Mouse (Mus musculus) Patski (cell line): ENCODE data around the gene Leng1. TPM values are rescaled to one million over a fixed set of nuclear protein-coding genes. Genes with fewer than 3 reads are reported as not detected.
A peak's percentile ranks its signal among the peaks of the same experiment; 100 is the strongest.

Experiments used
- ATAC-seq: fragments of 100-300 bp; one replicate; pipeline ENCODE4 v1.8.0; 2021
- CTCF ChIA-PET: fragments of 350-600 bp; sonication (Branson Sonifier 250); formaldehyde crosslinking; loops from one replicate; lab custom pipeline; 2022; ENCODE audit warnings: inconsistent platforms; lab: Charles Lee
- POLR2A ChIA-PET: fragments of 350-600 bp; sonication (Branson Sonifier 250); formaldehyde crosslinking; loops from one replicate; lab custom pipeline; 2022; ENCODE audit warnings: antibody characterized with exemption, inconsistent platforms; lab: Charles Lee
- DNase-seq: peaks from one replicate; pipeline ENCODE4 v3.0.0-alpha.2; 2011; ENCODE audit warnings: low read depth, low spot score
- H3K27me3 ChIP-seq: fragments of 371-371 bp; one replicate; pipeline ENCODE4 v1.5.1; 2021
- CTCF ChIP-seq: fragments of 100-300 bp; IDR thresholded peaks from one replicate; pipeline ENCODE4 v1.5.1; 2021
- in situ Hi-C: fragments of 300-500 bp; cut with MboI; formaldehyde crosslinking; loops from 3 replicates; pipeline ENCODE4 v1.11.1; 2018; ENCODE audit warnings: low pct_unique_long_range_greater_than_20kb, mixed read lengths
- polyA plus RNA-seq: library from polyadenylated mRNA; unstranded; gene quantifications from one replicate; pipeline ENCODE4 v1.2.3, GENCODE M21; 2021

Gene Leng1
- polyA plus RNA-seq, 1 experiment from 2014 or later: 18.5 TPM

GRCm38 (mm10) chr7:3692382-3692986 lies 26.8 kb upstream of the Leng1 start, which contains the start of gene Tsen34:
Gene Tsen34 (plus strand): TSS chr7:3692863.
- no peak for TF ChIP-seq CTCF
- DNase-seq (no peak), ATAC-seq (peak; percentile 0)
- H3K27me3 ChIP-seq: no peaks in the 10 kb centered on the region
- ChIA-PET POLR2A (interaction anchor here (0.6 to 2.2 kb wide), 3 partner anchors 14 to 735 kb away, joined by 3 to 11 read pairs (median 6); partner anchors contain the start of gene Cnot3), CTCF (interaction anchor here (0.9 to 1.5 kb wide), 2 partner anchors 10 to 23 kb away, joined by 3 to 4 read pairs; no protein-coding TSS in a partner anchor)
- in situ Hi-C loops: loop anchor here (5.0 to 10.0 kb wide), 3 partner anchors 40 to 442 kb away; partner anchors contain the start of gene Leng8

DNA sequence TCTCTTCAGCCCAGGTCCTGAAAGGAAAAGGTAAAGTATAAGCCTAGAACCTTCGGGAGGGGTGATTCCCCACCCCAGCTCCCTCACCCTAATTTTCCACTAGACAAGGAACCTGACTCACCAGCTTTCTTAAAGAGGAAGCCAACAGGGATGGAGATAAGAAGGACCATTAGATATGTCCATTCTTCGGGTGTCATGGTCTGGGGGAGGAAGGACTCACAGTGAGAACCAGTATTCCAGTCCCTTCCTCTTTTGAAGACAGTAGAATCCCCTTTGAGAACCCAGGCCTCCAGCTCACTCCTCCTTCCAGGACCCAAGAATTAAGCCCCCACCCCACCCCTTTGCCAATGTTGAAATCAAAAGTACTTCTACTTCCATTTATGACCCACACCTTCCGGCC lies 26.3 kb upstream of the Leng1 start:
- CTCF ChIA-PET: interaction anchor here (1.4 kb wide), 1 partner anchor 10 kb away, joined by 3 read pairs; no protein-coding TSS in a partner anchor
- DNase-seq: no peak
- TF ChIP-seq CTCF: no peak
- POLR2A ChIA-PET: interaction anchor here (1.0 kb wide), 1 partner anchor 27 kb away, joined by 3 read pairs; the partner anchor contains the start of gene Leng1
- ATAC-seq: no peak
- in situ Hi-C loops: loop anchor here (5.0 to 10.0 kb wide), 3 partner anchors 40 to 443 kb away; partner anchors contain the start of gene Leng8
- no peaks in the 10 kb centered on the region for H3K27me3 ChIP-seq

DNA sequence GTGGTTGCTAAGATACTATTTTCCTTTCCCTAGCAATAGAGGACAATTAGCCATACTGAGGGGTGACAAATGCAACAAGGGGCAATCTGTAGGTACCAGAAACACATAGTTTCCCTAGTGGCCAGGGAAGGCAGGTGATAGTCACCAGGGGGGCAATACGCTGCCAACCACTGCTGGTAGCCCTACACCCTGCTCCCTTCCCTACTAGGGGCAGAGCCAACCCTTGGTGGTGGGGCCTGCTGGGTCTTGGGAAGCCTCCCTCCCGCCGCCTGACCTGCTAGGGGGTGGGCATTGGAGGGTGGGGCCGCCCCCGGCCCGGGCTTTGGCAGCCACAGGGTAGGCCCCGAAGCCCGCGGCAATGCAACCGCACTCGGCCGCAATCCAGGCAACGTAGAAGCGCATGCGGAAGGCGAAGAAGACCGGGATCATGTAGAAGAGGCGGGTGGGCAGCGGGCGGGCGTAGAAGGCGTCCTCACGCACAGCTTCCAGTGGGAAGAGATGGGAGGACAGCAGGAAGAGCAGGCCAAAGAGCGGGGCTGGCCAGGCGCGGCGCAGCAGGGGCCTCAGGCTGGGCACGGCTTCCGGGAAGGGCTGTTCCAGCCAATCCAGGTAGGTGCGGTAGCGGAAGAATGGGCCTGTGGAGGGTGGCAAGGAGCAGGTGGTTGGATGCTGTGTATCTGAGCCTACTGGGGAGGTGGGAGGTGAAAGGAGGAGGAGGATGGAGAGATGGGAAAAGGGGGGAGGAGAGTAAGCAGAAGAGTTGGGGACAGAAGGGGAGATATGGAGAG lies 20.0 kb upstream of the Leng1 start:
- ATAC-seq (no peak), DNase-seq (no peak)
- POLR2A ChIA-PET: no interaction called here
- in situ Hi-C loops: no loop called here
- CTCF ChIA-PET: interaction anchor here (0.6 kb wide), 1 partner anchor 69 kb away, joined by 3 read pairs; the partner anchor contains the start of gene Ndufa3
- no peak for TF ChIP-seq CTCF
- H3K27me3 ChIP-seq: no peaks in the 10 kb centered on the region

DNA sequence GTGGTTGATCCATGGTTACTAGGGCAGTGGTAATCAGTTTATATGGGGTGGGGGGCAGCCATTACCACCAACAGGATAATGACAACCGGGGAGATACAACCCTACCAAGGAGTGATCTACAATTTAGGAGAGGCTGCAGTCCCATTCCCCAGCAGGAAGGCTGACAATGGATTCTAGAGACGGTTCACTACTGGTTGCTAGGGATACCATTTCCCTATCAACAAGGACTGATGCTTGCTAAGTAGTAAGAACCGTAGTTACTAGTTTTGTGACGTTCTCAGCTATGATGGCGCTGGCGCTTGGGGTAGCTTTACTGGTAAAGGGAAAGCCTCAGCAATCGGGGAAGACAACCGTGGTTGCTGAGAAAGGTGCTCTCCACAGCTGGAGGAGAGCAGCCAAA lies 19.1 kb upstream of the Leng1 start:
- no peaks in the 10 kb centered on the region for H3K27me3 ChIP-seq
- DNase-seq: no peak
- ATAC-seq: no peak
- CTCF ChIA-PET: interaction anchor here (1.3 kb wide), 1 partner anchor 10 kb away, joined by 3 read pairs; no protein-coding TSS in a partner anchor
- in situ Hi-C loops: no loop called here
- TF ChIP-seq CTCF: no peak
- POLR2A ChIA-PET: no interaction called here

DNA sequence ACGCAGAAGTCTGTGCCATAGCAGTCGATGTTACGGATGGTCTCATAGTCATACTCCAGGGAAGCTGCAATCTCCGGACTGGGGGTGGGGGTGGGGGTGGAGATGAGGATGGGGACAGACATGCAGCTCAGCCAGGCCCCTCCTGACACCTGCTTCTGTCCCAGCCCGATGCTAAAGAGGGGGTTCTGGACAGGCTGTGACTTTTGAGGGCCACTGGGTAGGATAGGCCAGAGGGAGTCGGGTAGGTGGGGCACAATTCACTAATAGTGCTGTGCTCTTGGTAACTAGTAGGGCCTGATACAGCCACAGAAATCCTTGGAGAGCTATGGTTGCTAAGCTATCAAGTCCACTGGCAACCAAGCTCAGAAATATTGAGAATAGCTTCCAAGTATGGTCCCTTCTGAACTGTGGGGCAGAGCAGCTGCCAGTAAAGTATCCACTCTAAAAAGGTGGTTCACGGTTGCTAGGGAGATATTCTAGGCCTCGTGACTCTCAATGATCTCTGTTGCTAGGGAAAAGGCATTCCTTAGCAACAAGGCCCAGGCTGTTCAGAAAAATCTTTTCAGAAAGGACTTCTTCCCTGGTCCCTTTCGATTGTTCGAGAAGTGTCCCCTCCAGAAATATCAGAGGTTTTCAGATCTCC lies 18.4 kb upstream of the Leng1 start:
- ChIA-PET CTCF (interaction anchor here (1.3 kb wide), 1 partner anchor 9 kb away, joined by 3 read pairs; no protein-coding TSS in a partner anchor), POLR2A (no interaction called here)
- TF ChIP-seq CTCF: no peak
- in situ Hi-C loops: no loop called here
- H3K27me3 ChIP-seq: no peaks in the 10 kb centered on the region
- no peak for ATAC-seq
- DNase-seq: no peak

DNA sequence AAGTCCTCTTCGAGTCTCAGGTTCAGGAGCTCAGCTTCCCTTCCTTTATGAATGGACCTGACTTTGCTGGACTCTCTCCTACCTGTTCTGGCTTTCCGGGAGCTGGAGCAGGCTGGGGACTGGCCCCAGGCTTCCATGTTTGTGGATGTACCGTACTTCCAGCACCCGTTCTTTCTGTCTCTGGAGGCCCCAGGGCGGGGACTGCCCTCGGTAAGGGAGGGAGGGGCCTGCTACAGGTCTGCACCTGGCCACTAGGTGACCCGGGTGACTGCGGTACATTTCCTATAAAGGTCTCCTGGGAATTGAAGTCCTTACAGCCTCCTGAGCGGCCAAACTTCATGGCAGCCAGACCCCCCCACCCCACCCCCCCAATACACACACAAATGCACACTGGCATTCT lies 11.7 kb upstream of the Leng1 start, which contains the start of gene Tmc4:
Gene Tmc4, minus strand, starts transcription at position 212 of the 400 bp plus-strand sequence.
- DNase-seq (no peak), ATAC-seq (no peak)
- CTCF ChIA-PET: no interaction called here
- no peaks in the 10 kb centered on the region for H3K27me3 ChIP-seq
- in situ Hi-C loops: no loop called here
- no peak for TF ChIP-seq CTCF
- POLR2A ChIA-PET: no interaction called here

GRCm38 (mm10) chr7:3676371-3676770 lies 10.7 kb upstream of the Leng1 start:
- in situ Hi-C loops: no loop called here
- ChIA-PET POLR2A (no interaction called here), CTCF (no interaction called here)
- no peaks in the 10 kb centered on the region for H3K27me3 ChIP-seq
- TF ChIP-seq CTCF: no peak
- DNase-seq (no peak), ATAC-seq (no peak)

DNA sequence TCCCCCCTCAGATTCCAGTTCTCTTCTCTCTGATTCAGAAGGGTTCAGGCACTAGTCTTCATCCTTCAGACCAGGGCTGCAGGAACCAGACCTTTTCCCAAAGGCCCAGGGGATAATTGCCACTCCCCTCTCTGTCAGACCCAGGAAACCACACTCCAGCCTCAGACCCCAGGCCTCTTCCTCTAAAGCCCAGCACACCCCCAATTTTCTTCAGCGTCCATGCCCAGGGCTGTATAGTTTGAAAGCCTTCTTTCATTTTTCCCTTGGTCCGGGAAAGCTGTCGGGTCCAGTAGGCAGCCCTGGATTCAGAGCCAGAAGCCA lies 9.5 kb upstream of the Leng1 start:
- DNase-seq (no peak), ATAC-seq (no peak)
- no peak for TF ChIP-seq CTCF
- H3K27me3 ChIP-seq: no peaks in the 10 kb centered on the region
- CTCF ChIA-PET: interaction anchor here (0.9 to 1.9 kb wide), 5 partner anchors 9 to 18 kb away, joined by 3 to 6 read pairs (median 4); partner anchors contain the start of gene Leng1
- POLR2A ChIA-PET: interaction anchor here (0.7 kb wide), 1 partner anchor 101 kb away, joined by 6 read pairs; no protein-coding TSS in a partner anchor
- in situ Hi-C loops: no loop called here

DNA sequence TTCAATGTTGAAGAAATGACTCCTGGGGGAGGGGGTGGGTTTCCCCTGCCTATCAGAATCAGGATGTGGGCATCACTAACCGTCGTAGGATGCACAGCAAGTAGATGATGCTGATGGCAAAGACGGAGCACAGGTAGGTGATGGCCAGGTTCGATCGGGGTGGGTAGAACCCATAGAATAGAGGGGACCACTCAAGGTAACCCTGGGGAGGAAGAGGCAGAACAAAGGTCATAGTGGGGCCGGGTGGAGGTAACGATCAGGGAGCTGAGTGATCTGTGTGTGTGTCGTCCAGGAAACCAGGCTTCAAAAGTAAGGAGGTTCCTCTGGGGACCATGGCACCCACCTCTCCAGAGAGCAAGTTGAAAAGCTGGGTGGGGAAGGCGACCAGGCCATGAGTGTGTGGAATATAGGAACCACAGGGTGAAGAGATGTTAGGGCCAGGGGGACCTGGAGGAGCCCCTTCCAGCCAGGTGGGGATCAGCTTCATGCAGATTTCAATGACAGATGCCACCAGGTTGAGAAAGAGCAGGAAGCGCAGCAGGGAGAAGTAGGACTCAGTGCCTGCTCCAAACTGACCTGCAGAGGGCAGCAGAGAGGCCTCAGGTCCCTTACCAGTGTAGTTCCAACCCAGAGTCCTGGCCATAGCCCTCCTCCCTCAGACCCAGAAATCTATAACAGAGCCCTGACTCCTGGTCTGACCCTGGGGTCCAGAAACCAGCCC lies 9.0 kb upstream of the Leng1 start:
- ChIA-PET POLR2A (no interaction called here), CTCF (interaction anchor here (0.9 to 1.9 kb wide), 5 partner anchors 10 to 17 kb away, joined by 3 to 6 read pairs (median 6); no protein-coding TSS in a partner anchor)
- in situ Hi-C loops: no loop called here

More for the DNA sequence above, 9.0 kb upstream of the Leng1 start:
- TF ChIP-seq CTCF: peak; percentile 87
- H3K27me3 ChIP-seq: no peaks in the 10 kb centered on the region
- DNase-seq (no peak), ATAC-seq (peak; percentile 97)
